Mouse (Mus musculus) MEL (cell line): ENCODE measurements at regions not wholly inside any gene's neighbourhood (a gene's known extent, or its start where the extent isn't known, plus 50 kb on each side); places are given as distances from the start of the nearest gene placed in this dataset.
A peak's percentile ranks its signal among the peaks of the same experiment; 100 is the strongest.

Experiments used
- DNase-seq: peaks from one replicate; pipeline ENCODE4 v3.0.0; 2011; ENCODE audit warnings: low read depth, low spot score
- H3K27ac ChIP-seq: 2 replicates; pipeline ENCODE4 v1.5.1; 2012; ENCODE audit warnings: low read depth, mild to moderate bottlenecking, control low read depth, low read length, moderate library complexity; ENCODE audit not compliant: control insufficient read depth
- H3K27me3 ChIP-seq, 2 experiments: fragments of 150-350 bp in 1 of 2; sonication (generic) in 1 of 2; 2 replicates each; pipeline ENCODE4 v1.6.1; 2012; ENCODE audit warnings: low read length in 2 of 2, mild to moderate bottlenecking in 2 of 2, improper control_type of control experiment in 1 of 2, moderate library complexity in 1 of 2; ENCODE audit not compliant: insufficient read depth in 2 of 2, control insufficient read depth in 1 of 2
- H3K36me3 ChIP-seq, 2 experiments: 2 replicates each; pipeline ENCODE4 v1.6.1; 2012 to 2014; ENCODE audit warnings: low read length in 2 of 2, improper control_type of control experiment in 1 of 2, inconsistent platforms in 1 of 2, mild to moderate bottlenecking in 1 of 2; ENCODE audit not compliant: insufficient read depth in 2 of 2, control insufficient read depth in 1 of 2
- H3K4me1 ChIP-seq, 2 experiments: fragments of 150-350 bp in 1 of 2; sonication (generic) in 1 of 2; 2 replicates each; pipeline ENCODE4 v1.6.1; 2012; ENCODE audit warnings: low read length in 2 of 2, improper control_type of control experiment in 1 of 2, mild to moderate bottlenecking in 1 of 2; ENCODE audit not compliant: insufficient read depth in 2 of 2, control insufficient read depth in 1 of 2
- H3K4me3 ChIP-seq, 2 experiments: fragments of 150-350 bp in 1 of 2; sonication (generic) in 1 of 2; 2 replicates each; pipeline ENCODE4 v1.5.1; 2012; ENCODE audit warnings: low read depth in 2 of 2, low read length in 2 of 2, mild to moderate bottlenecking in 2 of 2, moderate library complexity in 2 of 2, control low read depth in 1 of 2, improper control_type of control experiment in 1 of 2; ENCODE audit not compliant: control insufficient read depth in 1 of 2, insufficient read depth in 1 of 2
- H3K79me2 ChIP-seq: 2 replicates; pipeline ENCODE4 v1.6.1; 2012; ENCODE audit warnings: mild to moderate bottlenecking, low read length, moderate library complexity; ENCODE audit not compliant: control insufficient read depth, poor library complexity, insufficient read depth
- H3K9ac ChIP-seq: 2 replicates; pipeline ENCODE4 v1.6.1; 2012; ENCODE audit warnings: low read depth, mild to moderate bottlenecking, control low read depth, low read length, moderate library complexity; ENCODE audit not compliant: control insufficient read depth, poor library complexity, severe bottlenecking
- H3K9me3 ChIP-seq: fragments of 150-350 bp; sonication (generic); replicated peaks from 2 replicates; pipeline ENCODE4 v1.6.1; 2012; ENCODE audit warnings: mild to moderate bottlenecking, low read length, improper control_type of control experiment, moderate library complexity; ENCODE audit not compliant: insufficient read depth
- BHLHE40 ChIP-seq: IDR thresholded peaks from 2 replicates; pipeline ENCODE4 v1.6.1; 2012; ENCODE audit warnings: low read depth, mild to moderate bottlenecking, inconsistent platforms, low read length, improper control_type of control experiment, borderline replicate concordance
- E2F4 ChIP-seq: IDR thresholded peaks from 2 replicates; pipeline ENCODE4 v1.6.1; 2011; ENCODE audit warnings: low read depth, low read length, improper control_type of control experiment, borderline replicate concordance
- EP300 ChIP-seq, 2 experiments: IDR thresholded peaks; 2 replicates each; pipeline ENCODE4 v1.6.1; 2011; ENCODE audit warnings: improper control_type of control experiment in 2 of 2, low read length in 2 of 2, low read depth in 1 of 2, mild to moderate bottlenecking in 1 of 2
- ETS1 ChIP-seq: IDR thresholded peaks from 2 replicates; pipeline ENCODE4 v1.6.1; 2012; ENCODE audit warnings: low read depth, mild to moderate bottlenecking, inconsistent platforms, low read length, improper control_type of control experiment, moderate library complexity
- GABPA ChIP-seq: IDR thresholded peaks from 2 replicates; pipeline ENCODE4 v1.6.1; 2012; ENCODE audit warnings: low read depth, mild to moderate bottlenecking, inconsistent platforms, low read length, improper control_type of control experiment, moderate library complexity
- GATA1 ChIP-seq: IDR thresholded peaks from 2 replicates; pipeline ENCODE4 v1.6.1; 2011; ENCODE audit warnings: low read depth, low read length, improper control_type of control experiment
- HCFC1 ChIP-seq: IDR thresholded peaks from 2 replicates; pipeline ENCODE4 v1.6.1; 2012; ENCODE audit warnings: low read depth, mild to moderate bottlenecking, inconsistent platforms, low read length, improper control_type of control experiment, moderate library complexity
- MAZ ChIP-seq: IDR thresholded peaks from 2 replicates; pipeline ENCODE4 v1.6.1; 2012; ENCODE audit warnings: low read depth, mild to moderate bottlenecking, inconsistent platforms, low read length, improper control_type of control experiment
- MEF2A ChIP-seq: IDR thresholded peaks from 2 replicates; pipeline ENCODE4 v1.6.1; 2014; ENCODE audit warnings: low read depth, mild to moderate bottlenecking, inconsistent platforms, low read length, improper control_type of control experiment; ENCODE audit not compliant: poor library complexity, insufficient replicate concordance, severe bottlenecking; ENCODE audit errors: extremely low read depth
- MYB ChIP-seq: IDR thresholded peaks from 2 replicates; pipeline ENCODE4 v1.6.1; 2011; ENCODE audit warnings: mild to moderate bottlenecking, low read depth, low read length, improper control_type of control experiment
- POLR2AphosphoS2 ChIP-seq: IDR thresholded peaks from 2 replicates; pipeline ENCODE4 v1.6.1; 2011; ENCODE audit warnings: low read length, improper control_type of control experiment
- POLR2AphosphoS5 ChIP-seq: IDR thresholded peaks from 2 replicates; pipeline ENCODE4 v1.6.1; 2012; ENCODE audit warnings: low read depth, borderline replicate concordance, mild to moderate bottlenecking, inconsistent platforms, low read length, moderate library complexity, mixed read lengths
- RAD21 ChIP-seq: IDR thresholded peaks from 2 replicates; pipeline ENCODE4 v1.6.1; 2011; ENCODE audit warnings: mild to moderate bottlenecking, low read depth, low read length, improper control_type of control experiment
- RCOR1 ChIP-seq: IDR thresholded peaks from 2 replicates; pipeline ENCODE4 v1.6.1; 2012; ENCODE audit warnings: low read depth, mild to moderate bottlenecking, inconsistent platforms, low read length, improper control_type of control experiment
- SMC3 ChIP-seq: IDR thresholded peaks from 2 replicates; pipeline ENCODE4 v1.6.1; 2011; ENCODE audit warnings: low read depth, low read length, improper control_type of control experiment
- TAL1 ChIP-seq: IDR thresholded peaks from 2 replicates; pipeline ENCODE4 v1.6.1; 2012; ENCODE audit warnings: mild to moderate bottlenecking, inconsistent platforms, low read length, moderate library complexity, mixed read lengths
- TBP ChIP-seq: IDR thresholded peaks from 2 replicates; pipeline ENCODE4 v1.8.0; 2011; ENCODE audit warnings: low read depth, low read length, improper control_type of control experiment
- TCF12 ChIP-seq: IDR thresholded peaks from 2 replicates; pipeline ENCODE4 v1.6.1; 2014; ENCODE audit warnings: low read depth, mild to moderate bottlenecking, inconsistent platforms, low read length, improper control_type of control experiment, moderate library complexity
- ZMIZ1 ChIP-seq: IDR thresholded peaks from 2 replicates; pipeline ENCODE4 v1.6.1; 2012; ENCODE audit warnings: low read depth, mild to moderate bottlenecking, inconsistent platforms, low read length, improper control_type of control experiment, moderate library complexity
- ZNF384 ChIP-seq: IDR thresholded peaks from 2 replicates; pipeline ENCODE4 v1.6.1; 2012; ENCODE audit warnings: low read depth, mild to moderate bottlenecking, inconsistent platforms, low read length, improper control_type of control experiment

- TF ChIP-seq ETS1 = peak; percentile 71; the same call in 1 of the 2 replicates
- TF ChIP-seq GABPA = no peak
- no peak for TF ChIP-seq MEF2A
- no peak for TF ChIP-seq POLR2AphosphoS2
- no peak for TF ChIP-seq ZNF384
- TF ChIP-seq RAD21 = no peak; the same call in 1 of the 2 replicates
- peak; percentile 80 for TF ChIP-seq MYB
- TF ChIP-seq POLR2AphosphoS5 = no peak
- TF ChIP-seq SMC3 = no peak
- no peak for TF ChIP-seq BHLHE40
- TF ChIP-seq E2F4 = no peak
- peak; percentile 87; the same call in 1 of the 2 replicates for TF ChIP-seq ZMIZ1
- 0 out of 2 replicates have a peak, but pooled peaks have one; percentile 47 for TF ChIP-seq MAZ
These were observed 269.2 kb downstream of the Wdr20rt start (continued) for GRCm38 (mm10) chr12:65494388-65495030.

GRCm38 (mm10) chr12:65496613-65497012 lies 271.3 kb downstream of the Wdr20rt start:
- Histone ChIP-seq H3K36me3 (peaks cover 0 to 47% of the 10 kb centered on the region in 2 experiments; a peak in 2 of 4 replicates), H3K4me3 (no peak overlapping the region), H3K4me1 (peaks cover 6 to 22% of the 10 kb centered on the region in 2 experiments), H3K9ac (no peak overlapping the region), H3K9me3 (no peaks in the 10 kb centered on the region), H3K79me2 (no peaks in the 10 kb centered on the region), H3K27me3 (no peaks in the 10 kb centered on the region), H3K27ac (peak overlapping the region; percentile 84)
- peak; percentile 54 for DNase-seq
- TF ChIP-seq HCFC1 = no peak
- no peak for TF ChIP-seq POLR2AphosphoS2
- TF ChIP-seq TAL1 = no peak
- TF ChIP-seq TCF12 = peak; percentile 58
- no peak for TF ChIP-seq GABPA
- TF ChIP-seq TBP = 0 out of 2 replicates have a peak, but pooled peaks have one; percentile 36
- peak; percentile 61; the same call in 1 of the 2 replicates for TF ChIP-seq RCOR1
- peak; percentile 44 to 79; a peak in 3 of 4 replicates for TF ChIP-seq EP300 (IDR thresholded peaks at IDR 0.05; ENCODE audit: low read depth in 1 of 2, low read length in 2 of 2)
- TF ChIP-seq RAD21 = no peak
- TF ChIP-seq GATA1 = peak; percentile 74
